9 mouse cellular contexts compared by ENCODE assay signal in the genomic region with DNA sequence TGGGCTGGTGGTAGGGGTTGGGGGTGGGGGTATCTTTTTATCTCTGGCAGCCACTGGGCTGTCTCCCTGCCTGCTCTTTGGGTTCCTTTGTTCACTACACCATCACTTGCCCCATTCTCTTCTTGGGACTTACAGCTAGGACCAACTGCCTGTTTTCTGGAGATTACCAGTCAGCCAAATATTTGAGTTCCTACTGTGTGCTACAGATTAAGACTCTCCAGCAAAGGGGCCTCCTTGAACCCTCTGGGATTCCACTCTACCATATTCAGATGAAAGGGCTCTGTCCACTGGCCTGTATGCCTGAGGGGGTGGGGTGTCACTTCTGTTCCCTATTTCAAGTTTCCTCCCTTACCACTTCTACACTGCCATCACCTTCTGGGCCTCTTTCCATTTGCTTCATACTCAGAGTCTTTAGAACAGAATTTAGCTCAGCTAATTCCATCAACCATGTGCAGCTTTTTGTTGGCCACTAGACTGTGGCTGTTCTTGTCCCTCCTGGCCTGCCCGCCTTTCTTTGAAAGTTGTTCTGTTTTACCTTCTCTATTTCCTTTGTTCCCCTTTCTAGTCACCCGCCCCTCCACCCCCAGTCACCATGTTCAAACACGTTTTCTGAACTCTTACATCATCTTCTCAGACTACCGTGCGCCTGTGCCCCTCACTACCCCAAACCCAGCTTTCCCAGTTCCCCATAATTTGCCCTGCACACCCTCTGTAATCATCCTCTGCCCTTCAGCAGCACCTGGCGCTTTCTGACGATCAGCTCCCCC.
DNase-seq lines count a peak whose midpoint lies in the region; ATAC-seq and TF ChIP-seq lines count a peak whose summit lies in the region.
"Had no signal": no experiment of that assay in that cellular context is flagged by ENCODE, and none has a peak within 500 bp of the region (broad histone marks: within the 10 kb centered on the region; RNA-seq: fewer than 3 reads in every experiment).

No protein-coding gene starts in this region.

- intact Hi-C loops in heart, adult 2 months (cut with DNase I) = no loop called here

- no peak overlapping the region for H3K4me2 ChIP-seq in embryonic facial prominence, embryonic 15.5 days (replicated peaks)
- no peak overlapping the region for H3K4me2 ChIP-seq in kidney, embryonic 15.5 days

- ATAC-seq in embryonic facial prominence, embryonic 15.5 days (ENCODE audit: insufficient number of reproducible peaks, low FRiP score, low TSS enrichment, low read depth) = no peak
- ATAC-seq in kidney, embryonic 15.5 days (replicated peaks; ENCODE audit: low FRiP score) = no peak

- H3K27me3 ChIP-seq in heart, adult 2 months (ENCODE audit: control insufficient read depth, insufficient read depth, low read length) = no peaks in the 10 kb centered on the region
- H3K27me3 ChIP-seq in embryonic facial prominence, embryonic 15.5 days = no peaks in the 10 kb centered on the region
- H3K27me3 ChIP-seq in kidney, embryonic 15.5 days = no peaks in the 10 kb centered on the region

- DNase-seq in heart, adult 2 months = no peak
- no peak for DNase-seq in heart, postnatal 4 days
- peak; percentile 61 for DNase-seq in 416B (ENCODE audit: low read depth)
- no peak for DNase-seq in cerebellum, adult 8-10 months
- no peak for DNase-seq in urinary bladder, adult 18-20 months (ENCODE audit: low spot score in 2 of 2)
- DNase-seq: gastrocnemius, postnatal 36 days had no signal

- H3K4me3 ChIP-seq in heart, adult 2 months = no peak overlapping the region
- H3K4me3 ChIP-seq in embryonic facial prominence, embryonic 15.5 days (replicated peaks) = no peak overlapping the region
- no peak overlapping the region for H3K4me3 ChIP-seq in macrophage (ENCODE audit: inconsistent target)
- H3K4me3 ChIP-seq in kidney, embryonic 15.5 days (replicated peaks) = no peak overlapping the region

- H3K79me2 ChIP-seq in heart, adult 2 months (replicated peaks; ENCODE audit: control insufficient read depth, insufficient read depth, low read length) = peaks cover 11% of the 10 kb centered on the region
- H3K79me2 ChIP-seq in macrophage (ENCODE audit: inconsistent target) = peaks cover 100% of the 10 kb centered on the region

- no peak for TF ChIP-seq EP300 in heart, adult 2 months (IDR thresholded peaks at IDR 0.05; ENCODE audit: insufficient read depth, low read depth, low read length)

- no peak for TF ChIP-seq CTCF in heart, adult 2 months (IDR thresholded peaks at IDR 0.05)

- H3K4me1 ChIP-seq in heart, adult 2 months (ENCODE audit: control insufficient read depth, insufficient read depth, low read length) = peaks cover 12% of the 10 kb centered on the region
- H3K4me1 ChIP-seq in embryonic facial prominence, embryonic 15.5 days = peaks cover 30% of the 10 kb centered on the region
- H3K4me1 ChIP-seq in kidney, embryonic 15.5 days = peaks cover 55% of the 10 kb centered on the region

- WGBS in heart, adult 2 months = 82% methylated on average over 7 of the region's 7 CpGs
- WGBS in embryonic facial prominence, embryonic 15.5 days = 58% methylated on average over 7 of the region's 7 CpGs
- 8% methylated on average over 7 of the region's 7 CpGs for WGBS in macrophage (ENCODE audit: missing documents)
- 82% methylated on average over 7 of the region's 7 CpGs for WGBS in kidney, embryonic 15.5 days

- H3K9me3 ChIP-seq in embryonic facial prominence, embryonic 15.5 days (replicated peaks) = no peaks in the 10 kb centered on the region
- no peaks in the 10 kb centered on the region for H3K9me3 ChIP-seq in kidney, embryonic 15.5 days (replicated peaks)

- 0 out of 2 replicates have a peak overlapping the region, but pooled peaks have one; percentile 9 for H3K27ac ChIP-seq in heart, adult 2 months
- peak overlapping the region; percentile 36 for H3K27ac ChIP-seq in embryonic facial prominence, embryonic 15.5 days (replicated peaks)
- H3K27ac ChIP-seq in macrophage = peak overlapping the region; percentile 31
- H3K27ac ChIP-seq in kidney, embryonic 15.5 days = no peak overlapping the region

- H3K36me3 ChIP-seq in heart, adult 2 months (ENCODE audit: control insufficient read depth, insufficient read depth, low read length) = peaks cover 6% of the 10 kb centered on the region
- no peaks in the 10 kb centered on the region for H3K36me3 ChIP-seq in embryonic facial prominence, embryonic 15.5 days
- no peaks in the 10 kb centered on the region for H3K36me3 ChIP-seq in macrophage (ENCODE audit: inconsistent target)
- no peaks in the 10 kb centered on the region for H3K36me3 ChIP-seq in kidney, embryonic 15.5 days

- H3K9ac ChIP-seq in heart, adult 2 months (ENCODE audit: low read depth, low read length) = no peak overlapping the region
- no peak overlapping the region for H3K9ac ChIP-seq in embryonic facial prominence, embryonic 15.5 days
- H3K9ac ChIP-seq in kidney, embryonic 15.5 days = no peak overlapping the region

- TF ChIP-seq POLR2A in heart, adult 2 months (IDR thresholded peaks at IDR 0.05; ENCODE audit: insufficient read depth, low read depth, low read length) = no peak
